ENCODE assay signal across 8 mouse cellular contexts in the genomic region with DNA sequence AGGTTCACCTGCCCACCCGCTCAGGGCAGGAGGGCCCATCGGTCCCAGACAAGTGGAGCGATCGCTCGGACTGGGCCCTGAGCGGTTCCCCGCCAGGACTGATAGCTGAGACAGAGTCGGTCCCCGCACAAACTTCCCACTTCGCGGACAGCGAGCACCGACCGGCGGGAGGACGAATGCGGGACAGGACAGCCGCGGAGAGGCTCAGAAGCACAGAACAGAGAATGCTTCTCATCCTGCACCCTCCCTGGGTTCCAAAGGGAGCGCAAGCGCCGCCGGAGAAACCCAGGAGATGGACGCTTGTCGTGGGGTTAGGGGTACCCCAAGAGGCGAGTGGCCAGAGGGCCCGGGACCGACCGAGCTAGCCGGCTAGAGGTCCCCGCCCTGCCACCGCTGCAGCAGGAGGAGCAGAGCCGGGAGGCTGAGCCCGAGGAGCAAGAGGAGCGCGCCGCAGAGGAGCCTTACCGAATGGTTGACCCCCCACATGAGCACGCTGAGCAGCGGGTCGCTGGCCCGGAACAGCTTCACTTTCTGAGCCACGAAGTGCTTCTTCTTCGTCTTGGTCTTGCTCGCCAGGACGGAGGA. TPM values are rescaled to one million over a fixed set of nuclear protein-coding genes. Genes with fewer than 3 reads are reported as not detected.
DNase-seq lines count a peak whose midpoint lies in the region; ATAC-seq and TF ChIP-seq lines count a peak whose summit lies in the region.

No protein-coding gene starts in this region.

- 0 out of 2 replicates have a peak, but pooled peaks have one; percentile 19 for TF ChIP-seq POLR2A in lung, adult 2 months (IDR thresholded peaks at IDR 0.05; ENCODE audit: borderline replicate concordance, extremely low read depth, low read depth, low read length)
- no peak for TF ChIP-seq POLR2A in limb, embryonic 14.5 days (IDR thresholded peaks at IDR 0.05; ENCODE audit: borderline replicate concordance, extremely low read depth, insufficient read depth, insufficient read length)

- no peaks in the 10 kb centered on the region for H3K27me3 ChIP-seq in limb, embryonic 14.5 days (ENCODE audit: control insufficient read depth, insufficient read depth, low read length)
- H3K27me3 ChIP-seq in midbrain, embryonic 16.5 days (ENCODE audit: control insufficient read depth, insufficient read depth, low read depth, low read length), result no peaks in the 10 kb centered on the region
- no peaks in the 10 kb centered on the region for H3K27me3 ChIP-seq in stomach, embryonic 14.5 days (ENCODE audit: control insufficient read depth, insufficient read depth, low read length)

- no peak for TF ChIP-seq CTCF in lung, adult 2 months (IDR thresholded peaks at IDR 0.05; ENCODE audit: insufficient read depth, low read length)

- DNase-seq in lung, adult 2 months, result peak; percentile 60
- no peak for DNase-seq in lung, adult 18-20 months
- DNase-seq in cerebellum, adult 9-10 months, result peak; percentile 57
- DNase-seq in frontal cortex, postnatal 36 days (ENCODE audit: low spot score in 2 of 2), result peak; percentile 48 to 50
- peak; percentile 35 for DNase-seq in limb, embryonic 14.5 days (ENCODE audit: low spot score)

- H3K9me3 ChIP-seq in limb, embryonic 14.5 days (ENCODE audit: control insufficient read depth, low read length), result no peaks in the 10 kb centered on the region
- H3K9me3 ChIP-seq in midbrain, embryonic 16.5 days (replicated peaks; ENCODE audit: control insufficient read depth, low read length, poor library complexity, severe bottlenecking), result no peaks in the 10 kb centered on the region
- no peaks in the 10 kb centered on the region for H3K9me3 ChIP-seq in stomach, embryonic 14.5 days (ENCODE audit: control insufficient read depth, low read depth, low read length)

- under 1% methylated on average over 45 of the region's 46 CpGs for WGBS in lung, adult 2 months
- under 1% methylated on average over 40 of the region's 46 CpGs for WGBS in limb, embryonic 14.5 days
- under 1% methylated on average over 46 of the region's 46 CpGs for WGBS in midbrain, embryonic 16.5 days
- whole genome bisulfite sequencing in stomach, embryonic 14.5 days, result under 1% methylated on average over 46 of the region's 46 CpGs

- no peaks in the 10 kb centered on the region; the same call in 1 of the 2 replicates for H3K4me1 ChIP-seq in lung, adult 2 months (ENCODE audit: control insufficient read depth, insufficient read depth, low read length)
- H3K4me1 ChIP-seq in limb, embryonic 14.5 days (ENCODE audit: control insufficient read depth, insufficient read depth, low read length), result peaks cover 7% of the 10 kb centered on the region
- H3K4me1 ChIP-seq in midbrain, embryonic 16.5 days (ENCODE audit: control insufficient read depth, insufficient read depth, low read length), result peaks cover 14% of the 10 kb centered on the region
- peaks cover 8% of the 10 kb centered on the region; the same call in 1 of the 2 replicates for H3K4me1 ChIP-seq in stomach, embryonic 14.5 days (ENCODE audit: control insufficient read depth, insufficient read depth, low read length)

- peak; percentile 36 for ATAC-seq in inflammation-experienced regulatory T-cells, adult 6 months
- peak; percentile 65 for ATAC-seq in limb, embryonic 14.5 days (ENCODE audit: low FRiP score, low read depth)
- ATAC-seq in midbrain, embryonic 16.5 days, result peak; percentile 79
- ATAC-seq in stomach, embryonic 14.5 days (ENCODE audit: insufficient number of reproducible peaks, insufficient read depth, low FRiP score, low read depth), result peak; percentile 70

- peak overlapping the region; percentile 94 for H3K4me2 ChIP-seq in limb, embryonic 14.5 days (replicated peaks; ENCODE audit: low read depth, low read length, severe bottlenecking)
- peak overlapping the region; percentile 88 for H3K4me2 ChIP-seq in midbrain, embryonic 16.5 days (ENCODE audit: low read length)
- peak overlapping the region; percentile 86 for H3K4me2 ChIP-seq in stomach, embryonic 14.5 days (replicated peaks; ENCODE audit: low read depth, low read length)

- H3K36me3 ChIP-seq in limb, embryonic 14.5 days (ENCODE audit: control insufficient read depth, insufficient read depth, low read length), result no peaks in the 10 kb centered on the region
- H3K36me3 ChIP-seq in midbrain, embryonic 16.5 days (ENCODE audit: control insufficient read depth, insufficient read depth, low read length), result no peaks in the 10 kb centered on the region
- H3K36me3 ChIP-seq in stomach, embryonic 14.5 days (ENCODE audit: control insufficient read depth, insufficient read depth, low read length), result no peaks in the 10 kb centered on the region

- H3K9ac ChIP-seq in limb, embryonic 14.5 days (ENCODE audit: low read depth, low read length, severe bottlenecking), result peak overlapping the region; percentile 73
- peak overlapping the region; percentile 79 for H3K9ac ChIP-seq in midbrain, embryonic 16.5 days (ENCODE audit: low read depth, low read length)
- peak overlapping the region; percentile 69 for H3K9ac ChIP-seq in stomach, embryonic 14.5 days (replicated peaks; ENCODE audit: low read depth, low read length)

- H3K27ac ChIP-seq in limb, embryonic 14.5 days (replicated peaks; ENCODE audit: low read depth, low read length), result peak overlapping the region; percentile 82
- H3K27ac ChIP-seq in midbrain, embryonic 16.5 days (ENCODE audit: low read length), result peak overlapping the region; percentile 79
- peak overlapping the region; percentile 91 for H3K27ac ChIP-seq in stomach, embryonic 14.5 days (ENCODE audit: low read length)

- peak overlapping the region; percentile 94 for H3K4me3 ChIP-seq in lung, adult 2 months (replicated peaks; ENCODE audit: extremely low read depth, low read depth, low read length)
- peak overlapping the region; percentile 77 for H3K4me3 ChIP-seq in limb, embryonic 14.5 days (replicated peaks; ENCODE audit: low read length)
- peak overlapping the region; percentile 58 for H3K4me3 ChIP-seq in midbrain, embryonic 16.5 days (ENCODE audit: low read depth, low read length)
- peak overlapping the region; percentile 80 for H3K4me3 ChIP-seq in stomach, embryonic 14.5 days (ENCODE audit: low read depth, low read length)

RNA-seq across cellular contexts. Expression of a gene that starts 0.4 kb away (rescaled TPM):
- 6.9 and 9.5 TPM in 2 replicates for polyA plus RNA-seq in lung, adult 2 months (2012; rRNA removed)
- polyA plus RNA-seq in inflammation-experienced regulatory T-cells, adult 6 months (2017; shearing (Covaris generic)), result 10 to 100 TPM; 16.7 to 23.5 (median 18.4) TPM
- 9.0 and 13.2 TPM in 2 replicates for polyA plus RNA-seq in limb, embryonic 14.5 days (2012; rRNA removed)
- 9.6 and 12.1 TPM in 2 replicates for polyA plus RNA-seq in limb, embryonic 14.5 days (2014; fragmentation: Nextera tagmentation; extraction: Ambion mirVana)
- 10.0 and 10.2 TPM in 2 replicates for polyA plus RNA-seq in midbrain, embryonic 16.5 days (2015; fragmentation: Nextera tagmentation; extraction: Ambion mirVana)
- polyA plus RNA-seq in stomach, embryonic 14.5 days (2014; fragmentation: Nextera tagmentation; extraction: Ambion mirVana), result 14.8 and 14.9 TPM in 2 replicates

RNA-seq across cellular contexts. Expression of a gene that starts 0.7 kb away (rescaled TPM):
- polyA plus RNA-seq in lung, adult 2 months (2012; rRNA removed), result 0.38 and 0.47 TPM in 2 replicates
- polyA plus RNA-seq in inflammation-experienced regulatory T-cells, adult 6 months (2017; shearing (Covaris generic)), result under 1 TPM; 0.33 to 0.99 (median 0.41) TPM
- 0.44 and 0.59 TPM in 2 replicates for polyA plus RNA-seq in limb, embryonic 14.5 days (2012; rRNA removed)
- polyA plus RNA-seq in limb, embryonic 14.5 days (2014; fragmentation: Nextera tagmentation; extraction: Ambion mirVana), result 0.25 and 0.44 TPM in 2 replicates
- 0.32 and 0.53 TPM in 2 replicates for polyA plus RNA-seq in midbrain, embryonic 16.5 days (2015; fragmentation: Nextera tagmentation; extraction: Ambion mirVana)
- 0.57 and 0.72 TPM in 2 replicates for polyA plus RNA-seq in stomach, embryonic 14.5 days (2014; fragmentation: Nextera tagmentation; extraction: Ambion mirVana)

Comparison
In these comparisons a context has a peak if more than half of its experiments do, and no peak if none do; other contexts are left out.
1. DNase-seq: peak in lung, adult 2 months (single experiment), cerebellum, adult 9-10 months (single experiment), frontal cortex, postnatal 36 days (2 of 2) and limb, embryonic 14.5 days (single experiment); none in lung, adult 18-20 months (0 of 2).
2. Peak in every context shown above with its lines, with median percentiles within 50 percentile points of each other: H3K4me3 ChIP-seq, ATAC-seq, H3K27ac ChIP-seq, H3K4me2 ChIP-seq and H3K9ac ChIP-seq.